Mouse (Mus musculus): ENCODE results near the gene 2310039H08Rik.

2310039H08Rik gene

DNA sequence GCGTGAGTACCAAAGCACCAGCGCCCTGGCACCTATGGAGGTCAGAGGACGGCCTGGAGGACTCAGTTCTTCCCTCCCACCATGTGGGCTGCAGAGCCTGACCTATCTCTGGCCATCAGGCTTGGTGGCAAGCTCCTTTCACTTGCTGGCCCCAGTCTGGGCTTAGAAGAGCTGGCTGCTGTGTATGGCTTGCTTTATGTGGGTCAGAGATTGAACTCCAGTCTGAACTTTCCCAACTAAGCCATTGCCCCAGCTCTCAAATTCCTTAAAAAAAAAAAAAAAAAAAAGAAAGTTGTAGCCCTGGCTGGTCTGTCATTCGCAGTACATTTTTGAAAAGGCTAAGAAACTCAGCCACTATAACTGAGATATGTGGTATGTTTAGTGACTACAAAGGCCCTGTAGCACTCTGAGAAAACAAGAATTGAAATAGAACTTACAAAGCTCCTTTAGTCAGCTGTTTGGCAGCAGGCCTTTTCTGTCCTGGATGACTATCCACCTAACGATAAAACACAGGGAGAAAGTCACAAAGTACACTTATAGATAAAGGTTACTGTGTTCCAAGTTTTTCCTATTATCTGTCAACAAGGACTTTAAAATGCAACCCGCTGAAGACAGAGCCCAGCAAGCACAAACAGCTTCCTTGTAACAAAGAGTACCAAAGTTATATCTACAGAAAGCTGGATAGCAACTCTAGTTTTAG, 36.8 kb downstream of the 2310039H08Rik start:
- H3K36me3 ChIP-seq (ENCODE audit: control insufficient read depth, insufficient read depth, low read length, poor library complexity, severe bottlenecking), result peaks cover 30% of the 10 kb centered on the region
- no peak for DNase-seq (ENCODE audit: low read depth, low spot score)
- H3K27me3 ChIP-seq (ENCODE audit: control insufficient read depth, insufficient read depth, low read length, poor library complexity, severe bottlenecking), result no peaks in the 10 kb centered on the region

- Histone ChIP-seq H3K27me3 (ENCODE audit: control insufficient read depth, insufficient read depth, low read length, poor library complexity, severe bottlenecking) (no peaks in the 10 kb centered on the region), H3K36me3 (ENCODE audit: control insufficient read depth, insufficient read depth, low read length, poor library complexity, severe bottlenecking) (peaks cover 30% of the 10 kb centered on the region)
- DNase-seq (ENCODE audit: low read depth, low spot score), result no peak
Measured at GRCm38 (mm10) chr17:46810672-46811071, 38.2 kb downstream of the 2310039H08Rik start.

- H3K27me3 ChIP-seq (ENCODE audit: control insufficient read depth, insufficient read depth, low read length, poor library complexity, severe bottlenecking), result no peaks in the 10 kb centered on the region
- no peak for DNase-seq (ENCODE audit: low read depth, low spot score)
- H3K36me3 ChIP-seq (ENCODE audit: control insufficient read depth, insufficient read depth, low read length, poor library complexity, severe bottlenecking), result peaks cover 23% of the 10 kb centered on the region
Measured at GRCm38 (mm10) chr17:46812442-46812841, 40.0 kb downstream of the 2310039H08Rik start.

DNA sequence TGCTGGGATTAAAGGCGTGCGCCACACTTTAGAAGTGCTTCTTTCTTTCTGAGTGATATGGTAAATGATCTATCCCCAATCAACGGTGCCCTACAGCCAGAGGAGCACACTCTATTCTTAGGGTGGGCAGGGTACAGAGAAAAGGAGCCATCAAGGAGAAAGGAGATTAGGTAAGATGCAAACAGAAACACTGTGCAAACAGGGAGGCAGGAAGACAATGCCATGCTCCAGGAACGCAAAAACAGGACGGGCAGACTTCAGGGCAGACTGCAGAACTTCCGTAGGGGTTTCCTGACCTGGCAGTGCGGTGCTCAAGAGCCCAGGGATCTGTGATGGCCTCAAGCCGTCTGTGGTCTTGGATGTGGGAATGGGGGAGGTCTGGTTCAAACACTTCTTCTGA, 41.2 kb downstream of the 2310039H08Rik start:
- peaks cover 18% of the 10 kb centered on the region; the same call in 1 of the 2 replicates for H3K36me3 ChIP-seq (ENCODE audit: control insufficient read depth, insufficient read depth, low read length, poor library complexity, severe bottlenecking)
- no peaks in the 10 kb centered on the region for H3K27me3 ChIP-seq (ENCODE audit: control insufficient read depth, insufficient read depth, low read length, poor library complexity, severe bottlenecking)
- no peak for DNase-seq (ENCODE audit: low read depth, low spot score)

GRCm38 (mm10) chr17:46814497-46814896, 42.1 kb downstream of the 2310039H08Rik start:
- DNase-seq (ENCODE audit: low read depth, low spot score), result no peak
- no peaks in the 10 kb centered on the region for H3K27me3 ChIP-seq (ENCODE audit: control insufficient read depth, insufficient read depth, low read length, poor library complexity, severe bottlenecking)

GRCm38 (mm10) chr17:46816306-46816705, 43.9 kb downstream of the 2310039H08Rik start:
- no peaks in the 10 kb centered on the region for H3K27me3 ChIP-seq (ENCODE audit: control insufficient read depth, insufficient read depth, low read length, poor library complexity, severe bottlenecking)
- DNase-seq (ENCODE audit: low read depth, low spot score), result no peak
- H3K36me3 ChIP-seq (ENCODE audit: control insufficient read depth, insufficient read depth, low read length, poor library complexity, severe bottlenecking), result peaks cover 16% of the 10 kb centered on the region

More at GRCm38 (mm10) chr17:46814497-46814896, 42.1 kb downstream of the 2310039H08Rik start:
- peaks cover 16% of the 10 kb centered on the region; the same call in 1 of the 2 replicates for H3K36me3 ChIP-seq (ENCODE audit: control insufficient read depth, insufficient read depth, low read length, poor library complexity, severe bottlenecking)

GRCm38 (mm10) chr17:46817734-46818158, 45.3 kb downstream of the 2310039H08Rik start:
- no peak for DNase-seq (ENCODE audit: low read depth, low spot score)
- peaks cover 12% of the 10 kb centered on the region for H3K36me3 ChIP-seq (ENCODE audit: control insufficient read depth, insufficient read depth, low read length, poor library complexity, severe bottlenecking)

GRCm38 (mm10) chr17:46820628-46821027, 48.2 kb downstream of the 2310039H08Rik start:
- Histone ChIP-seq H3K36me3 (ENCODE audit: control insufficient read depth, insufficient read depth, low read length, poor library complexity, severe bottlenecking) (peaks cover 17% of the 10 kb centered on the region), H3K27me3 (ENCODE audit: control insufficient read depth, insufficient read depth, low read length, poor library complexity, severe bottlenecking) (no peaks in the 10 kb centered on the region)
- no peak for DNase-seq (ENCODE audit: low read depth, low spot score)

More at GRCm38 (mm10) chr17:46817734-46818158, 45.3 kb downstream of the 2310039H08Rik start:
- no peaks in the 10 kb centered on the region for H3K27me3 ChIP-seq (ENCODE audit: control insufficient read depth, insufficient read depth, low read length, poor library complexity, severe bottlenecking)

Data from splenic B cell, adult 2 months (primary cell).